Mouse (Mus musculus) embryo, embryonic 10.5 days (tissue): ENCODE measurements at regions not wholly inside any gene's neighbourhood (a gene's known extent, or its start where the extent isn't known, plus 50 kb on each side); places are given as distances from the start of the nearest gene placed in this dataset.

Source experiments
- DNase-seq: peaks from one replicate; pipeline ENCODE4 v3.0.0-alpha.2; 2015; ENCODE audit warnings: low spot score

DNA sequence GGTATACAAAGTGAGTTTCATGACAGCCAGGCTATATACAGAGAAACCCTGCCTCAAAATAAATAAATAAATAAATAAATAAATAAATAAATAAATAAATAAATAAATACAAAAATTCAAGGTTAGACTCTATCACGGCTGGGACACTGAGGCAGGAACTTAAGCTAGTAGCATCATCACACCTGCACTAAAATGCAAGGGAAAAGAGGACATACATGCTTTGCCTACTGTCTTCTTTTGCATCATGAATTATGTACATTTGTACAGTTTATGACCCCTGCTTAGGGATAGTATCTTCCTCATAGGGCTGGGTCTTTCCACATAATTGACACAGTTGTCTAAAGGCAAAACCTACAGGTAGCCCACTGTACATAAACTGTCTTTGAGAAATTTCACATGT lies 252.5 kb downstream of the Tpm3-rs7 start:
- DNase-seq: no peak

- DNase-seq: peak; percentile 32
Observed at GRCm38 (mm10) chr14:113590811-113591210, 276.4 kb downstream of the Tpm3-rs7 start.

DNA sequence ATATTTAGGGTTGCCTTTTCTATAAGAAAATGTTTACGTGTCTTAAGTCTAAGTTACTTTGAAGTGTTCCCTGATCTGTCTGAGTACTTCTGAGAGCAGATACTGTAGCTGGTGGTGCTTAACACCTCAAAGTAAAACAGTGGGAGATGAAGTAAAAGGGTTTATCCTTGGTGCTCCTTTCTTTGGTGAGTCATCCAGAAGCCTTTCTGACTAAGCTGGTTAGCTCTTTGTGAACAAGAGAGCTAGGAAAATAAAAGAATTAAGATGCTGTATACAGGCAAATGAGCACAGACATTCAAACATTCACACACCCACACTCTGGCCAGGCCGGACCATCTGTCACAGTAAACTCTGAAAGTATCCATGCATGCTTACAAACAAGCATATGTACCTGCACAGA lies 312.7 kb downstream of the Tpm3-rs7 start:
- no peak for DNase-seq

- no peak for DNase-seq
Observed at GRCm38 (mm10) chr14:113651296-113651695, 336.9 kb downstream of the Tpm3-rs7 start.

DNA sequence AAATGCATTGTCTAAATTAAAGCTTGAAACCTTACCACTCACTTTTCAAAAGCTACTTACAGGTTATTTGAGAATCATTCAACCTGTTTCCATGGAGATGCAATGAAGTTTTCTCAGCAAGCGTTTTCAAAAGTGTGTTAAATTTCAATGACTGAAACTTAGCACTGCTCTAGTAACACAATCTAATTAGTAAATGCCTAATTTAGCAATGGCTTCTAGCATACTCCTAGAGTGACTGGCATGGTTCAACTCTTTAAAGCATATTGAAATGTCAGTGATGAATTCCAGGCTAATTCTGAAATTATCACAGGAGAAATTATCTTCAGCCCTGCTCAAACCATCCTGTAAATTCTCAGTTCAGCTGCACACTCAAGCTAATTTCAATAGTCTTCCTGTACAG lies 342.5 kb downstream of the Tpm3-rs7 start:
- DNase-seq: no peak

- DNase-seq: no peak
Observed at GRCm38 (mm10) chr14:113668660-113669059, 354.3 kb downstream of the Tpm3-rs7 start.

DNA sequence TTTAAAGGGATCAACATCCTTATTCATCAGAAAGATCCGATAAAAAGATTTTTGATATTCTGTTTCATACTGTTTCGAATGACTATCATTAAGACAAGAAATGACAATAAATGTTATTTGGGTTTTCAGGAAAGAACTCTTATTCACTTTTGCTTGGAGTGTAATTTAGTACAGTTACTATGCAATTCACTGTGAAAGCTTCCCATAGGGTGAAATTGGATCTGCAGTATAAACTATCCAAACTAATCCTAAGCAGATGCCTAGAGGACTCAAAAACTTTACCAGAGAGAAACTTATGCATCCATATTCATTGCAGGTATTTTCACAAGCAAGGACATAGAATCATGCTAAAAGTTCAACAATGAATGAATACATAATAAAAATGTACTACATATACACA lies 355.0 kb downstream of the Tpm3-rs7 start:
- DNase-seq: no peak

DNA sequence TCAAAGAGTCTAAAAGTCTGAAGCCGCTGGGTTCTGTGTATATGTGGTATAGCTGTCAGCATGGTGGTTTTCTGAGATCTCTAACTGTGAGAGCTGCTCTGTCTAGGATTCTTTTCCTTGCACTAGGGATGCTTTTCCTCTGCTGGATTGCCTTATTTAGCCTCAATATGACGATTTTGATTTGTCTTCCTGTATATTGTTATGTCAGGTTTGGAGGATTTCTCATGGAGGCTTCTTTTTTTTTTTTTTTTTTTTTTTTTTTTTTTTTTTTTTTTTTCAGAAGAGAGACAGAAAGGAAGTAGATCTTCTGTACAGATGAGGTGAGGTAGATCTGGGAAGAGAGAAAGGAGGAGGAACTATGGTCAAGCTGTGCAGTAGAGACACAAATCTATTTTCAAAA lies 396.5 kb downstream of the Tpm3-rs7 start:
- no peak for DNase-seq
